Mouse (Mus musculus) kidney, postnatal 0 days (tissue): ENCODE results near the gene Ranbp3. TPM values are rescaled to one million over a fixed set of nuclear protein-coding genes. Genes with fewer than 3 reads are reported as not detected.
A peak's percentile ranks its signal among the peaks of the same experiment; 100 is the strongest.

Source experiments
- ATAC-seq: fragments of 200-750 bp; cut with Nextera tagmentation; replicated peaks from 2 replicates; pipeline ENCODE4 v1.8.0; 2017; ENCODE audit warnings: low read depth, moderate number of reproducible peaks, moderate TSS enrichment, moderate library complexity; ENCODE audit not compliant: low FRiP score
- DNase-seq: peaks from one replicate; pipeline ENCODE4 v3.0.0-alpha.2; 2016; ENCODE audit warnings: low spot score
- H3K27ac ChIP-seq: fragments of 300-500 bp; sonication (generic); 2 replicates; pipeline ENCODE4 v1.5.1; 2014; ENCODE audit warnings: mild to moderate bottlenecking
- H3K27me3 ChIP-seq: fragments of 300-500 bp; sonication (generic); 2 replicates; pipeline ENCODE4 v1.6.1; 2014; ENCODE audit warnings: low read length, mixed read lengths; ENCODE audit not compliant: insufficient read depth
- H3K36me3 ChIP-seq: fragments of 300-500 bp; sonication (generic); 2 replicates; pipeline ENCODE4 v1.6.1; 2014; ENCODE audit warnings: low read length, mixed read lengths; ENCODE audit not compliant: insufficient read depth
- H3K4me1 ChIP-seq: fragments of 300-500 bp; sonication (generic); replicated peaks from 2 replicates; pipeline ENCODE4 v1.6.1; 2014; ENCODE audit warnings: antibody characterized with exemption, low read length, mixed read lengths; ENCODE audit not compliant: insufficient read depth
- H3K4me2 ChIP-seq: fragments of 300-500 bp; sonication (generic); 2 replicates; pipeline ENCODE4 v1.6.1; 2014; ENCODE audit warnings: mild to moderate bottlenecking, low read length, moderate library complexity, mixed read lengths
- H3K4me3 ChIP-seq: fragments of 300-500 bp; sonication (generic); replicated peaks from 2 replicates; pipeline ENCODE4 v1.5.1; 2014; ENCODE audit warnings: low read depth, low read length
- H3K9ac ChIP-seq: fragments of 300-500 bp; sonication (generic); 2 replicates; pipeline ENCODE4 v1.6.1; 2014; ENCODE audit warnings: low read depth, low read length
- H3K9me3 ChIP-seq: fragments of 300-500 bp; sonication (generic); replicated peaks from 2 replicates; pipeline ENCODE4 v1.6.1; 2016; ENCODE audit warnings: low read length, inconsistent platforms, mixed read lengths
- CTCF ChIP-seq: IDR thresholded peaks from 2 replicates; pipeline ENCODE4 v1.5.1; 2016; ENCODE audit warnings: antibody characterized with exemption, low read depth, mild to moderate bottlenecking, moderate library complexity
- WGBS: fragments of 180-500 bp; shearing (Covaris S2); extraction: QIAGEN DNeasy Blood & Tissue Kit; methylation state at CpG from one replicate; pipeline ENCODE4 v1.1.7; 2014; 5-methylcytosine and 5-hydroxymethylcytosine counted together
- polyA plus RNA-seq: library from polyadenylated mRNA; unstranded; fragments of >200 nt; fragmentation: Nextera tagmentation; extraction: Ambion mirVana; gene quantifications from 2 replicates; pipeline ENCODE4 v1.2.1, GENCODE M21; 2015

Gene Ranbp3
- polyA plus RNA-seq, 1 experiment from 2014 or later: 57.4 TPM

DNA sequence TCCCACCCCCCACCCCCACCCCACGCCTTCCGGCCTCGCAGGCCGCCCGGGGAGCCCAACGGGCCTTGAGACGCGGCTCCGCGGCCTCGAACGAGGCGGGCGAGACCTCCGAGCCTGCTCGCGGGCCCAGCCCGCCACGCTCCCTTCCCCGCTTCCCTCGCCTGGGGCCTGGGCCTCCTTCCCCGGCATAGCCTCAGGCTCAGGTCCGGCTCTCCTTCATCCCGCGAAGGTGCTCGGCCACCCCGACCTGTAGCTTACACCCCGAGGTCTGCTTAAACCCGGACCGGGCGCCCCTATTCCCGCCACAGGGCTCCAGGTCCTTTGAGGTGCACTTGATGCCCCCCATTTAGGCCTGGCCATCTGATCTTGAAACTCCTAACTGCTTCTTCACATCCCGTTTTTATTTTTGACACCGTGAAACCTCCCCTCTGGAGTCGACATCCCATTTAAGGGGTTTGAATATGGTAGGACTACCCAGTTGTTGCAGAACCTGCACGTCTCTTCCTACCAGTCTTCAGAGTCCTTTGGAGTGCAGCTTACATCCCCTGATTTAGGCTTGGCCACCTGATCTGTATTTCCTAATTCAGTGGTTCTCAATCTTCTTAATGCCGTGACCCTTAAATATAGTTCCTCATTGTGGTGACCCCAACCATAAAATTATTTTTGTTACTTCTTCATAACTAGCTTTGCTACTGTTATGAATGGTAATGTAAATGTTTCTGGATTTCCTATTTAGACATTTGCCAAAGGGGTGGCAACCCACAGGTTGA is 738 bp downstream of the Ranbp3 start:
- ATAC-seq (no peak), DNase-seq (peak; percentile 21)
- H3K36me3 ChIP-seq: peaks cover 8% of the 10 kb centered on the region

GRCm38 (mm10) chr17:56681791-56682190 is 8.7 kb downstream of the Ranbp3 start:
- ATAC-seq (no peak), DNase-seq (no peak)
- no peaks in the 10 kb centered on the region for H3K9me3 ChIP-seq
- TF ChIP-seq CTCF: no peak
- H3K4me1 ChIP-seq: no peaks in the 10 kb centered on the region
- no peak overlapping the region for H3K27ac ChIP-seq
- WGBS: 67% methylated on average over 4 of the region's 4 CpGs
- H3K9ac ChIP-seq: no peak overlapping the region
- H3K36me3 ChIP-seq: peaks cover 33% of the 10 kb centered on the region
- no peaks in the 10 kb centered on the region for H3K27me3 ChIP-seq
- no peak overlapping the region for H3K4me3 ChIP-seq
- H3K4me2 ChIP-seq: no peak overlapping the region

More for the DNA sequence above, 738 bp downstream of the Ranbp3 start:
- Histone ChIP-seq H3K27me3 (no peaks in the 10 kb centered on the region), H3K4me2 (peak overlapping the region; percentile 86), H3K4me3 (peak overlapping the region; percentile 89), H3K9me3 (no peaks in the 10 kb centered on the region), H3K27ac (peak overlapping the region; percentile 87), H3K4me1 (peaks cover 8% of the 10 kb centered on the region; the same call in 1 of the 2 replicates), H3K9ac (peak overlapping the region; percentile 94)
- 2% methylated on average over 36 of the region's 37 CpGs for WGBS
- no peak for TF ChIP-seq CTCF

DNA sequence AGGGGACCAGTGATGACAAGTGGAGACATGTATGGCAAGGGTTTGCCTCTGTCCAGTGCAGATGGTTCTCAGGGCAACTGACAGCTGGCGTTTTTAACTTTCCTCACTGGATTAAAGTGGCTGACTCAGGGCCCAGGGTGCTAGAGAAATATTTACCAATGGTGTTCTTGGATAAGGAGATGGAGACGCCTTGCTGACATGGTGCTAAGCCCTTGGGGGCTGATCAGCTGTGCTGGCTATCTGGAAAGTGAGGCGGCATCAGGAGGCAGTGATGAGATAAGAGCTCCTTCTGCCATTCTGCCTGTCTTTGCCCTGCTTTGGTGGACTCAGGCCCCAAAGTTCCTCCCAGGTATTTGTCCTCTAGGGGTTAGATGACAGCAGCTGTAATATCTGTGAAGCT is 9.8 kb downstream of the Ranbp3 start:
- Histone ChIP-seq H3K4me3 (no peak overlapping the region), H3K9me3 (no peaks in the 10 kb centered on the region), H3K9ac (no peak overlapping the region), H3K4me1 (no peaks in the 10 kb centered on the region), H3K27ac (0 out of 2 replicates have a peak overlapping the region, but pooled peaks have one; percentile 16), H3K27me3 (no peaks in the 10 kb centered on the region), H3K36me3 (peaks cover 31% of the 10 kb centered on the region), H3K4me2 (no peak overlapping the region)
- ATAC-seq: no peak
- WGBS: 74% methylated on average over 3 of the region's 3 CpGs
- TF ChIP-seq CTCF: no peak
- no peak for DNase-seq

GRCm38 (mm10) chr17:56683546-56684140 is 10.5 kb downstream of the Ranbp3 start:
- ATAC-seq: no peak
- Histone ChIP-seq H3K4me1 (no peaks in the 10 kb centered on the region), H3K27ac (no peak overlapping the region), H3K9me3 (no peaks in the 10 kb centered on the region), H3K4me3 (no peak overlapping the region), H3K9ac (no peak overlapping the region), H3K36me3 (peaks cover 37% of the 10 kb centered on the region), H3K27me3 (no peaks in the 10 kb centered on the region), H3K4me2 (no peak overlapping the region)
- TF ChIP-seq CTCF: no peak
- WGBS: 75% methylated on average over 5 of the region's 5 CpGs
- DNase-seq: no peak

- DNase-seq (no peak), ATAC-seq (no peak)
- Histone ChIP-seq H3K9ac (no peak overlapping the region), H3K4me1 (no peaks in the 10 kb centered on the region), H3K4me3 (no peak overlapping the region), H3K36me3 (peaks cover 37% of the 10 kb centered on the region), H3K9me3 (no peaks in the 10 kb centered on the region), H3K4me2 (no peak overlapping the region), H3K27me3 (no peaks in the 10 kb centered on the region), H3K27ac (no peak overlapping the region)
- WGBS: 75% methylated on average over 2 of the region's 2 CpGs
- TF ChIP-seq CTCF: no peak
Observed at GRCm38 (mm10) chr17:56684649-56685048, 11.6 kb downstream of the Ranbp3 start.

GRCm38 (mm10) chr17:56686801-56687200 is 13.7 kb downstream of the Ranbp3 start:
- Histone ChIP-seq H3K9me3 (no peaks in the 10 kb centered on the region), H3K36me3 (peaks cover 30% of the 10 kb centered on the region), H3K9ac (no peak overlapping the region), H3K4me1 (no peaks in the 10 kb centered on the region), H3K27ac (no peak overlapping the region), H3K4me2 (no peak overlapping the region), H3K27me3 (no peaks in the 10 kb centered on the region), H3K4me3 (no peak overlapping the region)
- WGBS: 90% methylated on average over 4 of the region's 4 CpGs
- DNase-seq: no peak
- no peak for ATAC-seq
- TF ChIP-seq CTCF: no peak
